Comparison of ENCODE assay signal across 9 mouse cellular contexts in genomic region chr3:122618402-122618801, GRCm38 (mm10). TPM values are rescaled to one million over a fixed set of nuclear protein-coding genes. Genes with fewer than 3 reads are reported as not detected.
A peak's percentile ranks its signal among the peaks of the same experiment; 100 is the strongest.
DNase-seq lines count a peak whose midpoint lies in the region; ATAC-seq and TF ChIP-seq lines count a peak whose summit lies in the region.
"Had no signal": no experiment of that assay in that cellular context is flagged by ENCODE, and none has a peak within 500 bp of the region (broad histone marks: within the 10 kb centered on the region; RNA-seq: fewer than 3 reads in every experiment).

No protein-coding gene starts in this region.

- under 1% methylated on average over 30 of the region's 30 CpGs for WGBS in forebrain, embryonic 12.5 days
- under 1% methylated on average over 30 of the region's 30 CpGs for WGBS in intestine, postnatal 0 days
- WGBS in liver, embryonic 15.5 days (ENCODE audit: insufficient replicate concordance), result 2% methylated on average over 30 of the region's 30 CpGs
- under 1% methylated on average over 30 of the region's 30 CpGs for WGBS in neural tube, embryonic 12.5 days

- H3K4me1 ChIP-seq in forebrain, embryonic 12.5 days, result peaks cover 30% of the 10 kb centered on the region
- no peaks in the 10 kb centered on the region; the same call in 1 of the 2 replicates for H3K4me1 ChIP-seq in intestine, postnatal 0 days (replicated peaks; ENCODE audit: control insufficient read depth, insufficient read depth, low read length)
- H3K4me1 ChIP-seq in liver, embryonic 15.5 days (replicated peaks), result peaks cover 10% of the 10 kb centered on the region
- peaks cover 21% of the 10 kb centered on the region for H3K4me1 ChIP-seq in neural tube, embryonic 12.5 days

- peak overlapping the region; percentile 95 for H3K4me3 ChIP-seq in forebrain, embryonic 12.5 days (replicated peaks)
- H3K4me3 ChIP-seq in intestine, postnatal 0 days (ENCODE audit: low read depth, low read length), result peak overlapping the region; percentile 87
- H3K4me3 ChIP-seq in liver, embryonic 15.5 days (replicated peaks), result peak overlapping the region; percentile 65
- peak overlapping the region; percentile 96 for H3K4me3 ChIP-seq in neural tube, embryonic 12.5 days

- ATAC-seq in frontal cortex, adult (ENCODE audit: low TSS enrichment), result no peak
- ATAC-seq in forebrain, embryonic 12.5 days (ENCODE audit: low FRiP score), result 0 out of 2 replicates have a peak, but pooled peaks have one; percentile 7
- ATAC-seq in intestine, postnatal 0 days, result peak; percentile 50
- no peak for ATAC-seq in liver, embryonic 15.5 days (ENCODE audit: insufficient read depth)
- ATAC-seq in neural tube, embryonic 12.5 days (ENCODE audit: low FRiP score, low read depth), result peak; percentile 18; the same call in 1 of the 2 replicates

- peak overlapping the region; percentile 99 for H3K9ac ChIP-seq in forebrain, embryonic 12.5 days
- peak overlapping the region; percentile 98 for H3K9ac ChIP-seq in intestine, postnatal 0 days (ENCODE audit: low read depth, low read length)
- H3K9ac ChIP-seq in liver, embryonic 15.5 days, result no peak overlapping the region
- H3K9ac ChIP-seq in neural tube, embryonic 12.5 days, result peak overlapping the region; percentile 99

- H3K27ac ChIP-seq in forebrain, embryonic 12.5 days, result peak overlapping the region; percentile 99
- peak overlapping the region; percentile 99 for H3K27ac ChIP-seq in intestine, postnatal 0 days (ENCODE audit: low read depth, low read length)
- H3K27ac ChIP-seq in liver, embryonic 15.5 days (replicated peaks), result 0 out of 2 replicates have a peak overlapping the region, but pooled peaks have one; percentile 70
- peak overlapping the region; percentile 97 for H3K27ac ChIP-seq in neural tube, embryonic 12.5 days

- H3K36me3 ChIP-seq in forebrain, embryonic 12.5 days (replicated peaks), result no peaks in the 10 kb centered on the region
- no peaks in the 10 kb centered on the region for H3K36me3 ChIP-seq in intestine, postnatal 0 days (ENCODE audit: control insufficient read depth, insufficient read depth)
- H3K36me3 ChIP-seq in liver, embryonic 15.5 days (replicated peaks), result no peaks in the 10 kb centered on the region
- H3K36me3 ChIP-seq in neural tube, embryonic 12.5 days, result no peaks in the 10 kb centered on the region
- H3K36me3 ChIP-seq: G1E had no signal

- DNase-seq in frontal cortex, postnatal 36 days (ENCODE audit: low spot score in 2 of 2), result peak; percentile 36 to 42
- DNase-seq in ZHBTc4 (ENCODE audit: low read depth, low spot score), result peak; percentile 74
- DNase-seq in spleen, postnatal 4 days (ENCODE audit: low spot score in 2 of 2), result no peak

- no peaks in the 10 kb centered on the region for H3K27me3 ChIP-seq in forebrain, embryonic 12.5 days
- no peaks in the 10 kb centered on the region for H3K27me3 ChIP-seq in intestine, postnatal 0 days (replicated peaks; ENCODE audit: control insufficient read depth, insufficient read depth, low read length)
- peaks cover 41% of the 10 kb centered on the region for H3K27me3 ChIP-seq in liver, embryonic 15.5 days
- no peaks in the 10 kb centered on the region for H3K27me3 ChIP-seq in neural tube, embryonic 12.5 days (replicated peaks)

- no peaks in the 10 kb centered on the region for H3K9me3 ChIP-seq in forebrain, embryonic 12.5 days
- H3K9me3 ChIP-seq in intestine, postnatal 0 days (ENCODE audit: control insufficient read depth), result no peaks in the 10 kb centered on the region
- H3K9me3 ChIP-seq in liver, embryonic 15.5 days (replicated peaks), result no peaks in the 10 kb centered on the region
- no peaks in the 10 kb centered on the region for H3K9me3 ChIP-seq in neural tube, embryonic 12.5 days

- TF ChIP-seq CTCF in intestine, postnatal 0 days (IDR thresholded peaks at IDR 0.05; ENCODE audit: low read depth), result peak; percentile 76

- peak overlapping the region; percentile 83 for H3K4me2 ChIP-seq in forebrain, embryonic 12.5 days
- H3K4me2 ChIP-seq in intestine, postnatal 0 days (replicated peaks; ENCODE audit: low read depth), result peak overlapping the region; percentile 85
- H3K4me2 ChIP-seq in liver, embryonic 15.5 days, result peak overlapping the region; percentile 68
- peak overlapping the region; percentile 85 for H3K4me2 ChIP-seq in neural tube, embryonic 12.5 days (replicated peaks)

RNA-seq across cellular contexts. Expression of gene Fnbp1l, which starts 1.1 kb away (rescaled TPM):
- polyA plus RNA-seq in forebrain, embryonic 12.5 days (2016; fragmentation: Nextera tagmentation; extraction: Ambion mirVana), result 133 and 146 TPM in 2 replicates
- 19.8 and 20.0 TPM in 2 replicates for polyA plus RNA-seq in intestine, postnatal 0 days (2015; fragmentation: Nextera tagmentation; extraction: Ambion mirVana)
- polyA plus RNA-seq in liver, embryonic 15.5 days (2015; fragmentation: Nextera tagmentation; extraction: Ambion mirVana), result 3.5 and 4.3 TPM in 2 replicates
- polyA plus RNA-seq in neural tube, embryonic 12.5 days (2016; fragmentation: Nextera tagmentation; extraction: Ambion mirVana), result 118 TPM in 2 replicates
- polyA plus RNA-seq: G1E had no signal

Comparison
In these comparisons a context has a peak if more than half of its experiments do, and no peak if none do; other contexts are left out.
1. DNase-seq: peak in frontal cortex, postnatal 36 days (2 of 2) and ZHBTc4 (single experiment); none in spleen, postnatal 4 days (0 of 2).
2. ATAC-seq: peak in forebrain, embryonic 12.5 days (single experiment), intestine, postnatal 0 days (single experiment) and neural tube, embryonic 12.5 days (single experiment); none in frontal cortex, adult (single experiment) and liver, embryonic 15.5 days (single experiment).
3. Peak in every context shown above with its lines, with median percentiles within 50 percentile points of each other: H3K27ac ChIP-seq, H3K4me2 ChIP-seq and H3K4me3 ChIP-seq.